ENCODE assay signal across 23 mouse cellular contexts in genomic region chr8:11844316-11844685, GRCm38 (mm10). TPM values are rescaled to one million over a fixed set of nuclear protein-coding genes. Genes with fewer than 3 reads are reported as not detected.
DNase-seq lines count a peak whose midpoint lies in the region; ATAC-seq and TF ChIP-seq lines count a peak whose summit lies in the region.
"Had no signal": no experiment of that assay in that cellular context is flagged by ENCODE, and none has a peak within 500 bp of the region (broad histone marks: within the 10 kb centered on the region; RNA-seq: fewer than 3 reads in every experiment).

No protein-coding gene starts in this region.

- ATAC-seq in lung, postnatal 0 days: peak; percentile 77
- ATAC-seq in hindbrain, postnatal 0 days: peak; percentile 39; the same call in 1 of the 2 replicates
- no peak for ATAC-seq in kidney, embryonic 14.5 days (ENCODE audit: low FRiP score, low TSS enrichment)
- ATAC-seq: intestine, embryonic 16.5 days had no signal

- H3K27ac ChIP-seq in lung, postnatal 0 days (ENCODE audit: low read length): no peak overlapping the region
- no peak overlapping the region for H3K27ac ChIP-seq in hindbrain, postnatal 0 days
- H3K27ac ChIP-seq in kidney, embryonic 14.5 days (ENCODE audit: low read depth, low read length): no peak overlapping the region
- H3K27ac ChIP-seq: limb, embryonic 15.5 days had no signal

- TF ChIP-seq CTCF in lung, postnatal 0 days (IDR thresholded peaks at IDR 0.05): no peak
- no peak for TF ChIP-seq CTCF in lung, adult 2 months (IDR thresholded peaks at IDR 0.05; ENCODE audit: insufficient read depth, low read length)
- no peak for TF ChIP-seq CTCF in hindbrain, postnatal 0 days (IDR thresholded peaks at IDR 0.05; ENCODE audit: low read depth)

- WGBS in lung, postnatal 0 days: 57% methylated on average over 7 of the region's 7 CpGs
- WGBS in lung, adult 2 months: 56% methylated on average over 7 of the region's 7 CpGs
- 66% methylated on average over 7 of the region's 7 CpGs for WGBS in hindbrain, postnatal 0 days
- 85% methylated on average over 7 of the region's 7 CpGs for WGBS in kidney, embryonic 14.5 days

- no peak overlapping the region for H3K4me3 ChIP-seq in lung, postnatal 0 days (ENCODE audit: low read depth, low read length)
- H3K4me3 ChIP-seq in lung, adult 2 months (replicated peaks; ENCODE audit: extremely low read depth, low read depth, low read length): no peak overlapping the region
- no peak overlapping the region for H3K4me3 ChIP-seq in hindbrain, postnatal 0 days (ENCODE audit: low read length)
- no peak overlapping the region for H3K4me3 ChIP-seq in kidney, embryonic 14.5 days (ENCODE audit: low read length)
- H3K4me3 ChIP-seq: erythroblast, embryonic 14.5 days; limb, embryonic 15.5 days; myocyte had no signal

- no peak for TF ChIP-seq POLR2A in lung, adult 2 months (IDR thresholded peaks at IDR 0.05; ENCODE audit: borderline replicate concordance, extremely low read depth, low read depth, low read length)

- peaks cover 4% of the 10 kb centered on the region; the same call in 1 of the 2 replicates for H3K4me1 ChIP-seq in lung, postnatal 0 days (ENCODE audit: insufficient read depth, low read depth, low read length)
- 0 out of 2 replicates have a peak, but pooled peaks cover 3% of the 10 kb centered on the region for H3K4me1 ChIP-seq in lung, adult 2 months (ENCODE audit: control insufficient read depth, insufficient read depth, low read length)
- peaks cover 32% of the 10 kb centered on the region for H3K4me1 ChIP-seq in hindbrain, postnatal 0 days (ENCODE audit: insufficient read depth, low read length)
- H3K4me1 ChIP-seq in kidney, embryonic 14.5 days (ENCODE audit: control insufficient read depth, insufficient read depth, low read length): no peaks in the 10 kb centered on the region

- no peaks in the 10 kb centered on the region for H3K27me3 ChIP-seq in lung, postnatal 0 days (replicated peaks; ENCODE audit: insufficient read depth, low read length)
- no peaks in the 10 kb centered on the region for H3K27me3 ChIP-seq in hindbrain, postnatal 0 days (ENCODE audit: insufficient read depth, low read length)
- H3K27me3 ChIP-seq in kidney, embryonic 14.5 days (ENCODE audit: control insufficient read depth, insufficient read depth, low read length): no peaks in the 10 kb centered on the region
- H3K27me3 ChIP-seq: limb, embryonic 15.5 days had no signal

- H3K4me2 ChIP-seq in lung, postnatal 0 days (replicated peaks; ENCODE audit: low read depth, low read length): no peak overlapping the region
- no peak overlapping the region for H3K4me2 ChIP-seq in hindbrain, postnatal 0 days (ENCODE audit: low read depth, low read length)
- no peak overlapping the region for H3K4me2 ChIP-seq in kidney, embryonic 14.5 days (replicated peaks; ENCODE audit: low read depth, low read length)
- H3K4me2 ChIP-seq: limb, embryonic 15.5 days had no signal

- no peaks in the 10 kb centered on the region for H3K36me3 ChIP-seq in lung, postnatal 0 days (ENCODE audit: insufficient read depth, low read length)
- no peaks in the 10 kb centered on the region for H3K36me3 ChIP-seq in hindbrain, postnatal 0 days (ENCODE audit: insufficient read depth, low read length)
- no peaks in the 10 kb centered on the region for H3K36me3 ChIP-seq in kidney, embryonic 14.5 days (ENCODE audit: control insufficient read depth, insufficient read depth, low read length)
- H3K36me3 ChIP-seq: limb, embryonic 15.5 days had no signal

- peak; percentile 12 to 35 for DNase-seq in heart, adult 9 months (ENCODE audit: low spot score in 2 of 2)
- no peak for DNase-seq in heart, adult 8-10 months (ENCODE audit: low spot score)
- DNase-seq in lung, postnatal 0 days (ENCODE audit: low spot score): peak; percentile 45
- no peak for DNase-seq in lung, adult 2 months
- peak; percentile 39 for DNase-seq in heart, postnatal 25 days (ENCODE audit: low spot score)
- DNase-seq in hindbrain, postnatal 0 days (ENCODE audit: low spot score): no peak
- DNase-seq: cerebellum, adult 8-10 months; spleen, adult 18-20 months had no signal

- H3K9ac ChIP-seq in lung, postnatal 0 days (replicated peaks; ENCODE audit: low read depth): no peak overlapping the region
- H3K9ac ChIP-seq in hindbrain, postnatal 0 days (replicated peaks; ENCODE audit: low read length): no peak overlapping the region
- H3K9ac ChIP-seq in kidney, embryonic 14.5 days (ENCODE audit: low read depth, low read length): no peak overlapping the region
- H3K9ac ChIP-seq: limb, embryonic 15.5 days had no signal

- no peaks in the 10 kb centered on the region for H3K9me3 ChIP-seq in lung, postnatal 0 days (ENCODE audit: low read length)
- H3K9me3 ChIP-seq in hindbrain, postnatal 0 days (ENCODE audit: low read length): no peaks in the 10 kb centered on the region
- no peaks in the 10 kb centered on the region for H3K9me3 ChIP-seq in kidney, embryonic 14.5 days (ENCODE audit: control insufficient read depth, low read length)
- H3K9me3 ChIP-seq: limb, embryonic 15.5 days had no signal

- intact Hi-C loops in heart, postnatal 25 days (cut with DNase I): no loop called here

- TF ChIP-seq EP300 in lung, postnatal 0 days (IDR thresholded peaks at IDR 0.05): no peak

RNA-seq across cellular contexts. Expression of gene Tex29, which starts 4.0 kb away (rescaled TPM):
- total RNA-seq in heart, adult 8-10 months (2022): not detected
- polyA plus RNA-seq in lung, postnatal 0 days (2015; fragmentation: Nextera tagmentation; extraction: Ambion mirVana): 0.20 TPM in 1 of 2 replicates, not detected in the other
- not detected in 2 replicates for polyA plus RNA-seq in lung, adult 2 months (2012; rRNA removed)
- under 1 TPM in 1 of 2 experiments, not detected in 1; 0.95 TPM for total RNA-seq in heart, postnatal 25 days (2021)
- total RNA-seq in hindbrain, postnatal 0 days (2014; rRNA removed): not detected in 2 replicates
- 0.58 and 1.3 TPM in 2 replicates for polyA plus RNA-seq in hindbrain, postnatal 0 days (2015; fragmentation: Nextera tagmentation; extraction: Ambion mirVana)
- polyA plus RNA-seq in kidney, embryonic 14.5 days (2014; fragmentation: Nextera tagmentation; extraction: Ambion mirVana): not detected in 2 replicates
- total RNA-seq: adrenal gland, postnatal 4 days; common myeloid progenitor, adult 5-6 weeks; ES-E14; gastrocnemius, postnatal 4 days; heart, postnatal 14 days; megakaryocyte-erythroid progenitor cell, adult 5-6 weeks had no signal
- polyA plus RNA-seq: embryonic facial prominence, embryonic 11.5 days; erythroblast, embryonic 14.5 days; intestine, embryonic 16.5 days; limb, embryonic 15.5 days; liver, embryonic 16.5 days; myocyte; stomach, embryonic 14.5 days; thymus, postnatal 0 days had no signal

Comparison
In these comparisons a context has a peak if more than half of its experiments do, and no peak if none do; other contexts are left out.
1. DNase-seq: peak in heart, adult 9 months (2 of 2), lung, postnatal 0 days (single experiment) and heart, postnatal 25 days (single experiment); none in heart, adult 8-10 months (single experiment), lung, adult 2 months (single experiment) and hindbrain, postnatal 0 days (single experiment).